In genomic region chr2:5804440-5805045, GRCm38 (mm10) we compare ENCODE assay signal across 19 mouse cellular contexts. TPM values are rescaled to one million over a fixed set of nuclear protein-coding genes. Genes with fewer than 3 reads are reported as not detected.
DNase-seq lines count a peak whose midpoint lies in the region; ATAC-seq and TF ChIP-seq lines count a peak whose summit lies in the region.
"Had no signal": no experiment of that assay in that cellular context is flagged by ENCODE, and none has a peak within 500 bp of the region (broad histone marks: within the 10 kb centered on the region; RNA-seq: fewer than 3 reads in every experiment).

No protein-coding gene starts in this region.

- H3K27ac ChIP-seq in spleen, adult 2 months (ENCODE audit: insufficient read depth, low read length) = peak overlapping the region; percentile 71
- H3K27ac ChIP-seq: forebrain, embryonic 12.5 days; heart, embryonic 15.5 days; midbrain, embryonic 12.5 days had no signal

- H3K27me3 ChIP-seq in spleen, adult 2 months (ENCODE audit: control insufficient read depth, insufficient read depth, low read length) = no peaks in the 10 kb centered on the region
- H3K27me3 ChIP-seq: forebrain, embryonic 12.5 days; heart, embryonic 15.5 days; midbrain, embryonic 12.5 days had no signal

- no peak overlapping the region for H3K4me3 ChIP-seq in spleen, adult 2 months (ENCODE audit: extremely low read depth, insufficient read depth, insufficient read length)
- H3K4me3 ChIP-seq: forebrain, embryonic 12.5 days; heart, embryonic 15.5 days; midbrain, embryonic 12.5 days; myocyte had no signal

- WGBS in spleen, adult 2 months = 22% methylated on average over 6 of the region's 6 CpGs

- TF ChIP-seq CTCF in spleen, adult 2 months (IDR thresholded peaks at IDR 0.05; ENCODE audit: extremely low read depth, insufficient read depth, insufficient read length, insufficient replicate concordance) = no peak

- TF ChIP-seq POLR2A in spleen, adult 2 months (IDR thresholded peaks at IDR 0.05; ENCODE audit: low read depth, low read length) = no peak

- peaks cover 4% of the 10 kb centered on the region for H3K36me3 ChIP-seq in spleen, adult 2 months (ENCODE audit: control insufficient read depth, insufficient read depth, low read length)

- peaks cover 13% of the 10 kb centered on the region for H3K4me1 ChIP-seq in spleen, adult 2 months (ENCODE audit: control insufficient read depth, insufficient read depth, insufficient read length)
- H3K4me1 ChIP-seq: forebrain, embryonic 12.5 days; heart, embryonic 15.5 days; midbrain, embryonic 12.5 days had no signal

- DNase-seq in layer of hippocampus, adult 9-11 months = peak; percentile 25
- DNase-seq in layer of hippocampus, postnatal 25 days (ENCODE audit: extremely low spot score in 1 of 2, low spot score in 1 of 2) = no peak
- DNase-seq in A20 (ENCODE audit: low read depth, low spot score) = peak; percentile 91
- DNase-seq in spleen, adult 2 months (ENCODE audit: low read depth in 1 of 2, low spot score in 2 of 2) = peak; percentile 57 to 64
- no peak for DNase-seq in thymus, postnatal 36 days
- DNase-seq: cerebellum, postnatal 10 days; kidney, adult 2 months; kidney, postnatal 36 days; liver; lung, postnatal 14 days; retina, postnatal 1 day; right cerebral cortex, postnatal 4 days; thymus, postnatal 25 days had no signal

- ATAC-seq in common myeloid progenitor, adult 5-6 weeks (replicated peaks; ENCODE audit: low read depth, poor library complexity, severe bottlenecking) = peak; percentile 69
- no peak for ATAC-seq in frontal cortex, adult (ENCODE audit: low TSS enrichment)

RNA-seq across cellular contexts. Expression of gene Nudt5, which starts 40.3 kb away (rescaled TPM):
- total RNA-seq in layer of hippocampus, postnatal 25 days (2021) = 10 to 100 TPM; 22.2 to 22.7 TPM
- total RNA-seq in common myeloid progenitor, adult 5-6 weeks (2017) = 70.8 and 85.5 TPM in 2 replicates
- polyA plus RNA-seq in spleen, adult 2 months (2012; rRNA removed) = 5.1 TPM in 2 replicates

RNA-seq across cellular contexts. Expression of gene Cdc123, which starts 40.4 kb away (rescaled TPM):
- total RNA-seq in layer of hippocampus, postnatal 25 days (2021) = 100 to 1,000 TPM; 126 to 140 TPM
- total RNA-seq in common myeloid progenitor, adult 5-6 weeks (2017) = 92.7 and 129 TPM in 2 replicates
- polyA plus RNA-seq in spleen, adult 2 months (2012; rRNA removed) = 27.6 and 29.2 TPM in 2 replicates

RNA-seq across cellular contexts. Expression of gene Gm13199, which starts 58.2 kb away (rescaled TPM):
- 1 to 10 TPM in 1 of 2 experiments, under 1 TPM in 1; 0.89 to 2.5 TPM for total RNA-seq in layer of hippocampus, postnatal 25 days (2021)
- 1.4 and 1.6 TPM in 2 replicates for total RNA-seq in common myeloid progenitor, adult 5-6 weeks (2017)
- polyA plus RNA-seq in spleen, adult 2 months (2012; rRNA removed) = 1.2 and 1.3 TPM in 2 replicates

Comparison
In these comparisons a context has a peak if more than half of its experiments do, and no peak if none do; other contexts are left out.
1. DNase-seq: peak in layer of hippocampus, adult 9-11 months (single experiment), A20 (single experiment) and spleen, adult 2 months (2 of 2); none in layer of hippocampus, postnatal 25 days (0 of 2) and thymus, postnatal 36 days (0 of 2).